Mouse (Mus musculus): ENCODE measurements around the gene Gm21541. TPM values are rescaled to one million over a fixed set of nuclear protein-coding genes. Genes with fewer than 3 reads are reported as not detected.
"Not testable (repeated sequence)": the region's sequence is repeated elsewhere in the genome, so short reads cannot be mapped to it uniquely, and the experiment has no call there.

Gm21541 gene
- total RNA-seq (2014; rRNA removed): not detected in 2 replicates
- polyA plus RNA-seq (2015; fragmentation: Nextera tagmentation; extraction: Ambion mirVana): not detected in 2 replicates

- H3K4me2 ChIP-seq (ENCODE audit: low read depth); H3K27ac ChIP-seq (ENCODE audit: low read depth, low read length); DNase-seq; ATAC-seq; H3K36me3 ChIP-seq (ENCODE audit: insufficient read depth); H3K9ac ChIP-seq; H3K4me3 ChIP-seq (ENCODE audit: low read depth, low read length); H3K27me3 ChIP-seq (ENCODE audit: insufficient read depth, low read length); H3K4me1 ChIP-seq (ENCODE audit: insufficient read depth); H3K9me3 ChIP-seq (ENCODE audit: low read length): not testable (repeated sequence)
- no CpG with 5 or more reads among the region's 5 CpGs for WGBS
These were observed at the start of gene Gm21541 for GRCm38 (mm10) chr4:41903310-41903709. TSS of gene Gm21541 (plus strand) at chr4:41903610.

GRCm38 (mm10) chr4:41941272-41941671 is 37.9 kb downstream of the Gm21541 start, which contains the start of gene Gm20878:
TSS of gene Gm20878 (plus strand) at chr4:41941572.
- H3K9me3 ChIP-seq (ENCODE audit: low read length); H3K4me3 ChIP-seq (ENCODE audit: low read depth, low read length); H3K27me3 ChIP-seq (ENCODE audit: insufficient read depth, low read length); H3K27ac ChIP-seq (ENCODE audit: low read depth, low read length); DNase-seq; H3K36me3 ChIP-seq (ENCODE audit: insufficient read depth); H3K4me1 ChIP-seq (ENCODE audit: insufficient read depth); H3K9ac ChIP-seq; H3K4me2 ChIP-seq (ENCODE audit: low read depth); ATAC-seq: not testable (repeated sequence)
- no CpG with 5 or more reads among the region's 8 CpGs for WGBS

Other genes with a start within 250 kb of the Gm21541 start
- gene Cntfr, start 206.5 kb upstream of the Gm21541 start, total RNA-seq (2014; rRNA removed): 24.7 and 25.9 TPM in 2 replicates
- 13.6 and 14.2 TPM in 2 replicates for gene Cntfr, start 206.5 kb upstream of the Gm21541 start, polyA plus RNA-seq (2015; fragmentation: Nextera tagmentation; extraction: Ambion mirVana)
- 16.8 and 17.2 TPM in 2 replicates for gene Il11ra1, start 203.6 kb upstream of the Gm21541 start, total RNA-seq (2014; rRNA removed)
- gene Il11ra1, start 203.6 kb upstream of the Gm21541 start, polyA plus RNA-seq (2015; fragmentation: Nextera tagmentation; extraction: Ambion mirVana): 29.1 and 31.2 TPM in 2 replicates
- gene Rpp25l, start 190.1 kb upstream of the Gm21541 start, total RNA-seq (2014; rRNA removed): 36.3 and 44.4 TPM in 2 replicates
- gene Rpp25l, start 190.1 kb upstream of the Gm21541 start, polyA plus RNA-seq (2015; fragmentation: Nextera tagmentation; extraction: Ambion mirVana): 43.0 and 52.0 TPM in 2 replicates
- 184 and 251 TPM in 2 replicates for gene Dctn3, start 180.4 kb upstream of the Gm21541 start, total RNA-seq (2014; rRNA removed)
- gene Dctn3, start 180.4 kb upstream of the Gm21541 start, polyA plus RNA-seq (2015; fragmentation: Nextera tagmentation; extraction: Ambion mirVana): 378 and 438 TPM in 2 replicates
- not detected in 2 replicates for gene Arid3c, start 172.5 kb upstream of the Gm21541 start, total RNA-seq (2014; rRNA removed)
- 0.14 and 0.15 TPM in 2 replicates for gene Arid3c, start 172.5 kb upstream of the Gm21541 start, polyA plus RNA-seq (2015; fragmentation: Nextera tagmentation; extraction: Ambion mirVana)
- gene Galt, start 148.4 kb upstream of the Gm21541 start, total RNA-seq (2014; rRNA removed): 42.4 and 43.1 TPM in 2 replicates
- 43.4 and 47.3 TPM in 2 replicates for gene Galt, start 148.4 kb upstream of the Gm21541 start, polyA plus RNA-seq (2015; fragmentation: Nextera tagmentation; extraction: Ambion mirVana)
- 28.4 and 29.8 TPM in 2 replicates for gene Sigmar1, start 147.5 kb upstream of the Gm21541 start, total RNA-seq (2014; rRNA removed)
- 32.0 and 39.7 TPM in 2 replicates for gene Sigmar1, start 147.5 kb upstream of the Gm21541 start, polyA plus RNA-seq (2015; fragmentation: Nextera tagmentation; extraction: Ambion mirVana)
- 204 and 225 TPM in 2 replicates for gene Ccl27a, start 129.4 kb upstream of the Gm21541 start, total RNA-seq (2014; rRNA removed)
- 289 and 323 TPM in 2 replicates for gene Ccl27a, start 129.4 kb upstream of the Gm21541 start, polyA plus RNA-seq (2015; fragmentation: Nextera tagmentation; extraction: Ambion mirVana)
- 14.5 and 16.8 TPM in 2 replicates for gene Gm20878, start 38.0 kb downstream of the Gm21541 start, total RNA-seq (2014; rRNA removed)
- 6.7 and 10.5 TPM in 2 replicates for gene Gm20878, start 38.0 kb downstream of the Gm21541 start, polyA plus RNA-seq (2015; fragmentation: Nextera tagmentation; extraction: Ambion mirVana)
- 0.62 and 1.7 TPM in 2 replicates for gene Fam205a4, start 62.4 kb downstream of the Gm21541 start, total RNA-seq (2014; rRNA removed)
- 1.1 and 1.3 TPM in 2 replicates for gene Fam205a4, start 62.4 kb downstream of the Gm21541 start, polyA plus RNA-seq (2015; fragmentation: Nextera tagmentation; extraction: Ambion mirVana)
- 0.46 and 3.1 TPM in 2 replicates for gene Gm21093, start 131.1 kb downstream of the Gm21541 start, total RNA-seq (2014; rRNA removed)
- 0.21 and 0.31 TPM in 2 replicates for gene Gm21093, start 131.1 kb downstream of the Gm21541 start, polyA plus RNA-seq (2015; fragmentation: Nextera tagmentation; extraction: Ambion mirVana)
- not detected in 2 replicates for gene Gm3893, start 187.6 kb downstream of the Gm21541 start, total RNA-seq (2014; rRNA removed)
- not detected in 2 replicates for gene Gm3893, start 187.6 kb downstream of the Gm21541 start, polyA plus RNA-seq (2015; fragmentation: Nextera tagmentation; extraction: Ambion mirVana)
- gene Gm13304, start 211.2 kb downstream of the Gm21541 start, total RNA-seq (2014; rRNA removed): not detected in 2 replicates
- gene Gm13304, start 211.2 kb downstream of the Gm21541 start, polyA plus RNA-seq (2015; fragmentation: Nextera tagmentation; extraction: Ambion mirVana): not detected in 2 replicates
- 4.2 and 7.7 TPM in 2 replicates for gene Gm13306, start 249.8 kb downstream of the Gm21541 start, total RNA-seq (2014; rRNA removed)
- 5.6 and 8.1 TPM in 2 replicates for gene Gm13306, start 249.8 kb downstream of the Gm21541 start, polyA plus RNA-seq (2015; fragmentation: Nextera tagmentation; extraction: Ambion mirVana)

Measured in forebrain, postnatal 0 days (tissue).